Mouse (Mus musculus): Measurements from ENCODE around the gene Rpl32.

DNA sequence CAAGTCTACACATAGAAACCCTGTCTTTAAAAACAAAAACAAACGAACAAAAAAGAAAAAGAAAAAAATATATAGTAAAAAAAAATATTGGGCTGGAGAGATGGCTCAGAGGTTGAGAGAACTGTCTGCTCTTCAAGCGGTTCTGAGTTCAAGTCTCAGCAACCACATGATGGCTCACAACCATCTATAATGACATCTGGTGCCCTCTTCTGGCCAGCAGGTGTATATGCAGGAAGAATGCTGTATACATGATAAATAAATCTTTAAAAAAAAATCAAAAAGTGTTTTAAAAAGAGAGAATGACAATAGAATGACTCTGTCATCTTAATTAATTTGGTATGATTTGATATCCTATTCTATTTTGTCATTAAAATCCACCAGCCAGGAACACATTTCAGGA lies 45.9 kb upstream of the Rpl32 start:
- TF ChIP-seq ZC3H11A (IDR thresholded peaks at IDR 0.05; ENCODE audit: borderline replicate concordance, low read depth, low read length) (no peak), ZNF384 (IDR thresholded peaks at IDR 0.05; ENCODE audit: low read depth, low read length) (no peak), HCFC1 (IDR thresholded peaks at IDR 0.05; ENCODE audit: borderline replicate concordance, insufficient read depth, low read length) (no peak)

Measured in ES-E14 (cell line).